Mouse (Mus musculus) c-Kit-positive CD71-positive TER-119-negative erythroid progenitor cells, embryonic 14.5 days (primary cell): ENCODE measurements around the gene Prl5a1.

ENCODE experiments used
- DNase-seq: peaks from one replicate; pipeline ENCODE4 v3.0.0-alpha.2; 2013; ENCODE audit warnings: low read depth

Gene Prl5a1

GRCm38 (mm10) chr13:28142184-28142583, at the start of gene Prl5a1:
Gene Prl5a1 (plus strand): TSS chr13:28142484.
- no peak for DNase-seq

GRCm38 (mm10) chr13:28096161-28096560, 46.1 kb upstream of the Prl5a1 start:
- no peak for DNase-seq

GRCm38 (mm10) chr13:28108536-28108935, 33.7 kb upstream of the Prl5a1 start:
- no peak for DNase-seq

DNA sequence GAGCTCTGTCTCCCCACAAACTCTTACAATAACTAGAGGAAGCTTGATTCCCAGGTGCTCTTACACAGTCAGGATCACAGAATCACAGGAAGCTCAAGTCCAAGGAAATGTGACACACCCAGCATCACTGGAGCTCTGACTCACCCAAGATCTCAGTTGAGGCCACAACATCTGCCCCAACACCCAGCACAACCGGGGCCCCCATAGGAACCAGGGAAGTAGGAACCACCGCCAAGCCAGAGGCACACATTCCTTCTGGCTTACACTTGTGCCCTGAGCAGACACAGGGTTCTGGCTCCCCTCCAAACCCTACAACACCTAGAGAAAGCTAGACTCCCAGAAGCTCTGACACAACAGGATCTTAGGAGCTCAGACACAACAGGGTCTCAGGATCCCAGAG, 9.5 kb upstream of the Prl5a1 start:
- DNase-seq, result no peak

DNA sequence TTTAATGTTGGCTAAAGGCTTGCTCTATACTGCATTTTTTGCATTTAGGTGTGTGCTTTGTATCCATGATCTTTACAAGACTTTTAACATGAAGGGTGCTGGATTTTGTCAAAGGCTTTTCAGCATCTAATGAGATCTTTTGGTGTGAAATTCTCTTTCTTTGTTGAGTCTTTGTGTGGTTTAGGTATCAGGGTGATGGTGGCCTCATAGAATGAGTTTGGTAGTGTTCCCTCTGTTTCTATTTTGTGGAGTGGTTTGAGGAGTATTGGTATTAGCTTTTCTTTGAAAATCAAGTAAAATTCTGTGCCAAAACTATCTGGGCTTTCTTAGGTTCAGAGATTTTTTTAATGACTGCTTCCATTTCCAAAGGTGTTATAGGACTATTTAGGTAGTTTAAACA, 6.5 kb upstream of the Prl5a1 start:
- DNase-seq, result no peak
